Mouse (Mus musculus) embryonic facial prominence, embryonic 15.5 days (tissue): ENCODE measurements at regions not wholly inside any gene's neighbourhood (a gene's known extent, or its start where the extent isn't known, plus 50 kb on each side); places are given as distances from the start of the nearest gene placed in this dataset.

Experiments
- ATAC-seq: fragments of 200-750 bp; cut with Nextera tagmentation; 2 replicates; pipeline ENCODE4 v1.8.0; 2017; ENCODE audit warnings: low read depth, moderate TSS enrichment; ENCODE audit not compliant: insufficient number of reproducible peaks, low FRiP score, low TSS enrichment
- H3K27ac ChIP-seq: fragments of 300-500 bp; sonication (generic); replicated peaks from 2 replicates; pipeline ENCODE4 v1.5.1; 2015; ENCODE audit warnings: mild to moderate bottlenecking, inconsistent platforms
- H3K27me3 ChIP-seq: fragments of 300-500 bp; sonication (generic); 2 replicates; pipeline ENCODE4 v1.6.1; 2015; ENCODE audit warnings: inconsistent platforms
- H3K36me3 ChIP-seq: fragments of 300-500 bp; sonication (generic); 2 replicates; pipeline ENCODE4 v1.6.1; 2015; ENCODE audit warnings: mild to moderate bottlenecking, inconsistent platforms
- H3K4me1 ChIP-seq: fragments of 300-500 bp; sonication (generic); 2 replicates; pipeline ENCODE4 v1.6.1; 2015; ENCODE audit warnings: inconsistent platforms
- H3K4me2 ChIP-seq: fragments of 300-500 bp; sonication (generic); replicated peaks from 2 replicates; pipeline ENCODE4 v1.6.1; 2015; ENCODE audit warnings: mild to moderate bottlenecking, inconsistent platforms
- H3K4me3 ChIP-seq: fragments of 300-500 bp; sonication (generic); replicated peaks from 2 replicates; pipeline ENCODE4 v1.5.1; 2015; ENCODE audit warnings: mild to moderate bottlenecking, inconsistent platforms
- H3K9ac ChIP-seq: fragments of 300-500 bp; sonication (generic); 2 replicates; pipeline ENCODE4 v1.6.1; 2015; ENCODE audit warnings: inconsistent platforms
- H3K9me3 ChIP-seq: fragments of 300-500 bp; sonication (generic); replicated peaks from 2 replicates; pipeline ENCODE4 v1.6.1; 2016; ENCODE audit warnings: inconsistent platforms
- WGBS: fragments of 180-500 bp; shearing (Covaris S2); methylation state at CpG from one replicate; pipeline ENCODE4 v1.1.7; 2015; 5-methylcytosine and 5-hydroxymethylcytosine counted together

- Histone ChIP-seq H3K36me3 (no peaks in the 10 kb centered on the region), H3K4me2 (no peak overlapping the region), H3K27me3 (peaks cover 12% of the 10 kb centered on the region; the same call in 1 of the 2 replicates), H3K4me1 (no peaks in the 10 kb centered on the region), H3K27ac (no peak overlapping the region), H3K9me3 (no peaks in the 10 kb centered on the region), H3K4me3 (no peak overlapping the region), H3K9ac (no peak overlapping the region)
- ATAC-seq: no peak
- WGBS: 40% methylated on average over 8 of the region's 8 CpGs
Observed at GRCm38 (mm10) chr13:72358243-72358904, 270.2 kb upstream of the Irx2 start.

DNA sequence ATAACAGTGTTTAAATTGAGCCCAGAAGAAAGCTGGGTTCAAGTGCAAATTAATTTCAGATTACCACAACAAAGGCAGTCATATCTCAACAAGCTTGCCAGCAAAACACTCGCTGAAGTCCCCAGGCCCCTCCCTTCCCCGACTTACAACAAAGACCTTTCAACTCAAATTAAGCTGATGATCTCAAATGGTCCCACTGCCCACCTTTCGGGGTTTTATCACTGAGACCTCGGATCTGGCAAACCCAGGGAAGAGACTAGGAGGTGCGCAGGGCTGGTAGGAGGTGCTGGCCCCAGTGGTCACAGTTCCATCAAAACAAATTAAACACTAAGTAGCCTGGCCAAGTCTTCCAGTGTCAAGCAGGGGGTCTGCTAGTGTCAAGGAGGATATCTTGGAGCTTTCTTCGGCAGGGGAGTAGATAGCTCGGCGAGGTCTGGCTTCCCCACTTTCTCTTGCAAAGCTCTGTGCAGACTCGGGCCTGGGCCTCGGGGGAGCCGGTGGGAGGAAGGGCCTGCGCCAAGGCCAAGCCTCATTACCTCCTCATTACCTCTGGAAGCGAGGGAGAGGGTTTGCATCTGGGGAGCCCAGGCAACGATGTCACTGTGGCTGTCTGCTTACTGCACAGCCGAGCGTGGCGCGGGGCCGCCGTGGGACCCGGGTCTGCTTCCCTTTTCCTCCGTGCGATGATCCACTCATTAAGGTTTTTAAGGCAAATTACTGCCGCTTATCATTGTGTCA lies 262.9 kb upstream of the Irx2 start:
- H3K4me3 ChIP-seq: no peak overlapping the region
- no peak for ATAC-seq

DNA sequence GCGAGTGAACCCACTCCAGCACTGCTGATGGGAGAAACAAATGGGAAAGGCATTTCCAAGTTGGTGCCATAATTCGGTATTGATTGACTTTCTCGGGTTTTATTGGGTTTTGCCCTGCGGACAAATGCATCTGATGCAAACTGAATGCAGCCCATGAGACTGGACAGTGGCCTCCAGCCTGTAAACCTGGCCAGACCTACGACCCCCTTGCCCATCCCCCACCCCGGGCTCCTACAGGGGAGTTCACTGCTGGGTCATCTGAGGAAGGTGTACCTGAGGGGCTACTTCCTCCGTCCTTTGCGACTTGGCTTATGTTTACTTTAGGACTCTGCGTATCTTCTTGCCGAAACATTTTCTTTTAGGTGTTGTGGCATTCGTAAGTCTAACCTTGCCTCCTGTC lies 262.3 kb upstream of the Irx2 start:
- WGBS: 44% methylated on average over 11 of the region's 11 CpGs
- H3K27me3 ChIP-seq: peaks cover 40% of the 10 kb centered on the region
- no peaks in the 10 kb centered on the region for H3K36me3 ChIP-seq
- ATAC-seq: no peak
- H3K27ac ChIP-seq: no peak overlapping the region
- no peak overlapping the region for H3K4me3 ChIP-seq
- no peaks in the 10 kb centered on the region for H3K9me3 ChIP-seq
- H3K4me2 ChIP-seq: peak overlapping the region; percentile 11
- no peak overlapping the region for H3K9ac ChIP-seq
- 0 out of 2 replicates have a peak, but pooled peaks cover 12% of the 10 kb centered on the region for H3K4me1 ChIP-seq

More for the DNA sequence above, 262.9 kb upstream of the Irx2 start:
- Histone ChIP-seq H3K4me1 (0 out of 2 replicates have a peak, but pooled peaks cover 12% of the 10 kb centered on the region), H3K36me3 (no peaks in the 10 kb centered on the region), H3K27ac (no peak overlapping the region), H3K9me3 (no peaks in the 10 kb centered on the region), H3K27me3 (peaks cover 40% of the 10 kb centered on the region), H3K4me2 (peak overlapping the region; percentile 11), H3K9ac (no peak overlapping the region)
- WGBS: 16% methylated on average over 24 of the region's 24 CpGs

DNA sequence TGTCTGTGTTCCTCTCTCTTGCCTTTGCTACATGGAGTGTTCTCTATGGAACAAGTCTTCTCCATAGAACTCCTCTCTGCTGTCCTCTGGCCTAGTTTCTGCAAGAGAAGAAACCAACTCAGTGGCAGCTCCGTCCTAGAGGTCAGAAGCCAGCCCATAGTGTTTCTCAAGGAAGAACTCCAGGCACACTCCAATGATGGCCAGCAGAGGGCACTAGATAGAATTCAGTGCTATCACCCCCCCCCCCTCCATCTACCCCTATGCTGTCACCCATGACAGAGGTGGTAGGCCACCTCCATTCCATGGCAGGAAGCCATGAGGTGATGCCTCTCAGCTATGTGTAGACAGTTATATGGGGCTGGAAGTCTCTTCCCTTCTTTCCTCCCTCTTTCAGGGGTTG lies 258.5 kb upstream of the Irx2 start:
- H3K4me3 ChIP-seq: no peak overlapping the region
- 0 out of 2 replicates have a peak, but pooled peaks cover 12% of the 10 kb centered on the region for H3K4me1 ChIP-seq
- no peaks in the 10 kb centered on the region for H3K36me3 ChIP-seq
- H3K9me3 ChIP-seq: no peaks in the 10 kb centered on the region
- H3K27me3 ChIP-seq: peaks cover 24% of the 10 kb centered on the region
- no peak overlapping the region for H3K27ac ChIP-seq
- H3K9ac ChIP-seq: no peak overlapping the region
- no peak overlapping the region for H3K4me2 ChIP-seq
- WGBS: 81% methylated on average over 1 of the region's 1 CpGs
- no peak for ATAC-seq

GRCm38 (mm10) chr13:72370997-72371396 lies 257.6 kb upstream of the Irx2 start:
- ATAC-seq: no peak
- 0 out of 2 replicates have a peak, but pooled peaks cover 4% of the 10 kb centered on the region for H3K4me1 ChIP-seq
- peaks cover 17% of the 10 kb centered on the region for H3K27me3 ChIP-seq
- no peaks in the 10 kb centered on the region for H3K36me3 ChIP-seq
- no peak overlapping the region for H3K4me2 ChIP-seq
- 33% methylated on average over 5 of the region's 5 CpGs for WGBS
- no peak overlapping the region for H3K27ac ChIP-seq
- H3K9ac ChIP-seq: no peak overlapping the region
- no peaks in the 10 kb centered on the region for H3K9me3 ChIP-seq
- no peak overlapping the region for H3K4me3 ChIP-seq

GRCm38 (mm10) chr13:72393366-72393765 lies 235.3 kb upstream of the Irx2 start:
- H3K9me3 ChIP-seq: no peaks in the 10 kb centered on the region
- no peak overlapping the region for H3K4me3 ChIP-seq
- no peaks in the 10 kb centered on the region for H3K4me1 ChIP-seq
- H3K4me2 ChIP-seq: no peak overlapping the region
- no peaks in the 10 kb centered on the region for H3K36me3 ChIP-seq
- no peak overlapping the region for H3K27ac ChIP-seq
- no peak overlapping the region for H3K9ac ChIP-seq
- ATAC-seq: no peak
- WGBS: 78% methylated on average over 2 of the region's 2 CpGs
- H3K27me3 ChIP-seq: no peaks in the 10 kb centered on the region

DNA sequence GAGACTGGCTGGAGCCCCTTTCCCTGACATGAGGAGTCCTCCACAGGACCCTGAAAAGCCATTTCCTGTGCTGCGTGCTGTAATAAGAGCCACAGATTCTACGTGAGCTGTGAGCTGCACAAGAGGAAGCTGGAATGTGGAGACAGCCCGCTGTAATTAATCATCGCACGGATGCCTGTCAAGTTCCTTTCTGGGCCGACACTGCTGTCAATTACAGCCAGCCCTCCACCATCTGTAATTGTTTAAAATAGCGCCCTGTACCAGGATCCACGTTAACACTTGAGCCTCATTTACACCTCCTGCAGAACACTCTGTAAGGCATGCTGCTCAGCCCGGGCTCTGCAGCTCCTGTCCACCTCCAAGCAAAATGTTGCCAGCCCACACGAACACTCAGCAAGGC lies 227.9 kb upstream of the Irx2 start:
- 0 out of 2 replicates have a peak overlapping the region, but pooled peaks have one; percentile 1 for H3K4me2 ChIP-seq
- H3K4me1 ChIP-seq: peaks cover 11% of the 10 kb centered on the region
- no peak overlapping the region for H3K27ac ChIP-seq
- no peak overlapping the region for H3K4me3 ChIP-seq
- H3K9me3 ChIP-seq: no peaks in the 10 kb centered on the region
- no peaks in the 10 kb centered on the region for H3K36me3 ChIP-seq
- ATAC-seq: peak; percentile 63
- no peak overlapping the region for H3K9ac ChIP-seq
- no peaks in the 10 kb centered on the region for H3K27me3 ChIP-seq
- WGBS: 3% methylated on average over 10 of the region's 10 CpGs

DNA sequence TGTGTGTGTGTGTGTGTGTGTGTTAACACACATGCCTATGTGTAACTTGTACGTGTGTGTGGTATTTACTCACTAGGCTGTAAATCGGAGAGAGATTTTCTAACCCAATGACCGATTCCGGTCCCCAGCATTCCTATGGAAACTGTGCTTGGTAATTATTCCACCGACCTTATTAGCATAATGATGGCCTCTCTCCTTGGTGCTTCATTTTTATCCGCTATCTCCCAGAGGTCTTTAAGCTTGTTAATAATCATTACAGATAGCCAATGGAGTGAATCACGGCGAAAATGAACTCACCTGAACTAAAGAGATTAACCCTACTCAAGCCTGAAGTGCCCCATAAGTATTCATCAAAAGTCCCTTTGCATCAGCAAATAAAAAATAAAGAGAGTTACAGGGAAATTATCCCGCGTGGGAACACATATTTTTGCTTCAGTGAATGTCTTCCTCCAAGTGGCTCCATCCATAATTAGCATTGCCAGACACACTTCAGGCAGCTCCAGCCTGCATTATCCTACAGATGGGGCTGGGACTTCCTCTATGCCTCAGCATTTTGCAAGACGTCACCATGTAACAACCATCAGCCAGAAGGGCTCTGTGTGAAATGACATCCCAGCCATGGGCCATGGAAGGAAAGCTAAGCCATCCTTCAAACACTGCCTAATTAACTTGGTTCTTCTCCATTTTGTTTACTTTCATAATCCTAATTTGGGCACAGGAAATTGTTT lies 219.2 kb upstream of the Irx2 start:
- no peaks in the 10 kb centered on the region for H3K36me3 ChIP-seq
- no peak overlapping the region for H3K9ac ChIP-seq
- no peak for ATAC-seq
- no peak overlapping the region for H3K27ac ChIP-seq
- no peak overlapping the region for H3K4me3 ChIP-seq
- no peaks in the 10 kb centered on the region for H3K4me1 ChIP-seq
- H3K27me3 ChIP-seq: no peaks in the 10 kb centered on the region
- 75% methylated on average over 11 of the region's 11 CpGs for WGBS
- no peak overlapping the region for H3K4me2 ChIP-seq
- H3K9me3 ChIP-seq: no peaks in the 10 kb centered on the region

GRCm38 (mm10) chr13:72412656-72413055 lies 216.0 kb upstream of the Irx2 start:
- Histone ChIP-seq H3K27me3 (no peaks in the 10 kb centered on the region), H3K4me3 (no peak overlapping the region), H3K36me3 (no peaks in the 10 kb centered on the region), H3K9ac (no peak overlapping the region), H3K4me1 (no peaks in the 10 kb centered on the region), H3K9me3 (no peaks in the 10 kb centered on the region), H3K4me2 (no peak overlapping the region), H3K27ac (no peak overlapping the region)
- WGBS: 89% methylated on average over 4 of the region's 4 CpGs
- no peak for ATAC-seq

DNA sequence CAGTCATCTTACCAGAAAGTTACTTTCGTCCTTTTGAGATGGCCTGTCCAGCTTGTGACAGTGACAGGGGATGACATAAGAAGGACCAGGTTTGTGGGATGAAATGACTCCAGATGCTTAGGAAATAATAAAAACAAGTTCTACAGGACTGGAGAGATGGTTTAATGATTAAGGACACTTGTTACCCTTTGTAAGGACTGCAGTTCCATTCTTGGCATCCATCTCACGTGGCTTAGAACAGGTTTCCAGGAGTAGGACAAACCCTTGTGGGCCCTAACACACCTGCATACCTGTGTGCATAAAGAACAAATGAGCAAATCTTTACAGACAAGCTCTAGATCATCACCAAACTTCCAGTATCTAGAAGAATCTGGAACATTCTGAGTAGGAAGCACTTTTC lies 211.6 kb upstream of the Irx2 start:
- 70% methylated on average over 2 of the region's 2 CpGs for WGBS
- Histone ChIP-seq H3K27ac (no peak overlapping the region), H3K4me1 (no peaks in the 10 kb centered on the region), H3K27me3 (no peaks in the 10 kb centered on the region), H3K9ac (no peak overlapping the region), H3K4me3 (no peak overlapping the region), H3K9me3 (no peaks in the 10 kb centered on the region), H3K4me2 (no peak overlapping the region), H3K36me3 (no peaks in the 10 kb centered on the region)
- no peak for ATAC-seq

- Histone ChIP-seq H3K9ac (no peak overlapping the region), H3K36me3 (no peaks in the 10 kb centered on the region), H3K4me1 (no peaks in the 10 kb centered on the region), H3K4me3 (no peak overlapping the region), H3K4me2 (no peak overlapping the region), H3K27ac (no peak overlapping the region), H3K9me3 (no peaks in the 10 kb centered on the region), H3K27me3 (no peaks in the 10 kb centered on the region)
- ATAC-seq: no peak
- WGBS: 90% methylated on average over 3 of the region's 3 CpGs
Observed at GRCm38 (mm10) chr13:72417816-72418215, 210.8 kb upstream of the Irx2 start.
